ENCODE assay signal across 24 mouse cellular contexts in the genomic region with DNA sequence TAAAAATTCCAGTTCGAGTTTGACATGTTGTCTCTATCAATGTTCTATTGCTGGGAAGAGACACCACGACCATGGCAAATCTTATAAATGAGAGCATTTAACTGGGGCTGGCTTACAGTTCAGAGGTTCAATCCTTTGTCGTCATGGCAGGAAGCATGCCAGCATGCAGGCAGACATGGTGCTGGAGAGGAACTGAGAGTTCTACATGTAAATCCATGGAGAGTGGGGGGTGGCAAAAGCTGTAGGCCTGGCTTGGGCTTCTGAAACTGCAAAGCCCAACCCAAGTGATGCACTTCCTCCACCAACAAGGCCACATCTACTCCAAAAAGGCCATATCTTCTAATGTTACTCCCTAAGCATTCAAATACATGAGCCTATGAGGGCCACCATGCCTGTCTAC. TPM values are rescaled to one million over a fixed set of nuclear protein-coding genes. Genes with fewer than 3 reads are reported as not detected.
DNase-seq lines count a peak whose midpoint lies in the region; ATAC-seq and TF ChIP-seq lines count a peak whose summit lies in the region.
"Had no signal": no experiment of that assay in that cellular context is flagged by ENCODE, and none has a peak within 500 bp of the region (broad histone marks: within the 10 kb centered on the region; RNA-seq: fewer than 3 reads in every experiment).

No protein-coding gene starts in this region.

- no peak for TF ChIP-seq POLR2A in CH12.LX (IDR thresholded peaks at IDR 0.05; ENCODE audit: low read depth, low read length)

- H3K4me3 ChIP-seq in CH12.LX (replicated peaks in 1 of 3; ENCODE audit: low read depth in 2 of 3, low read length in 2 of 3, poor library complexity in 1 of 3), result no peak overlapping the region
- no peak overlapping the region for H3K4me3 ChIP-seq in forebrain, embryonic 14.5 days (ENCODE audit: low read depth, low read length)
- H3K4me3 ChIP-seq in forebrain, embryonic 10.5 days, result no peak overlapping the region

- no peaks in the 10 kb centered on the region for H3K79me2 ChIP-seq in CH12.LX (replicated peaks; ENCODE audit: control insufficient read depth, extremely low read depth, insufficient read depth, poor library complexity, severe bottlenecking)

- dilution Hi-C loops in CH12.LX (cut with MboI; ENCODE audit: extremely low pct_ligation_motif_present, extremely low pct_unique_long_range_greater_than_20kb, low sequenced_read_pairs), result no loop called here

- ATAC-seq in forebrain, embryonic 14.5 days, result no peak
- ATAC-seq: activated CD4-positive, CD25-positive, alpha-beta regulatory T cell, adult 4 months; CD4-positive, CD25-positive, alpha-beta regulatory T cell, adult 4 months; Patski had no signal

- TF ChIP-seq EP300 in CH12.LX (IDR thresholded peaks at IDR 0.05; ENCODE audit: low read length), result peak; percentile 75

- no peak for TF ChIP-seq CTCF in CH12.LX (conservative IDR thresholded peaks at IDR 0.05 in 1 of 2, IDR thresholded peaks at IDR 0.05 in 1 of 2; ENCODE audit: low read depth in 2 of 2, low read length in 2 of 2)

- no peak overlapping the region for H3K9ac ChIP-seq in CH12.LX (ENCODE audit: insufficient read depth, low read depth)
- no peak overlapping the region for H3K9ac ChIP-seq in forebrain, embryonic 14.5 days (ENCODE audit: low read length)

- H3K4me2 ChIP-seq in CH12.LX (ENCODE audit: insufficient read depth, low read depth, poor library complexity, severe bottlenecking), result no peak overlapping the region
- H3K4me2 ChIP-seq in forebrain, embryonic 14.5 days (ENCODE audit: low read length), result no peak overlapping the region

- in situ Hi-C loops in CH12.LX (cut with MboI; ENCODE audit: low pct_ligation_motif_present, low pct_unique_long_range_greater_than_20kb, low sequenced_read_pairs), result no loop called here

- H3K27ac ChIP-seq in CH12.LX (ENCODE audit: insufficient read depth, low read depth), result peak overlapping the region; percentile 49; the same call in 1 of the 2 replicates
- no peak overlapping the region for H3K27ac ChIP-seq in forebrain, embryonic 14.5 days (ENCODE audit: low read depth, low read length)
- H3K27ac ChIP-seq in forebrain, embryonic 10.5 days, result no peak overlapping the region

- H3K4me1 ChIP-seq in CH12.LX (ENCODE audit: control insufficient read depth in 1 of 2, insufficient read depth in 2 of 2), result peaks cover 3 to 6% of the 10 kb centered on the region in 2 experiments
- H3K4me1 ChIP-seq in forebrain, embryonic 14.5 days (ENCODE audit: control insufficient read depth, insufficient read depth, low read length), result no peaks in the 10 kb centered on the region
- H3K4me1 ChIP-seq in forebrain, embryonic 10.5 days, result no peaks in the 10 kb centered on the region

- peaks cover 12% of the 10 kb centered on the region for H3K9me3 ChIP-seq in CH12.LX (replicated peaks; ENCODE audit: low read length)
- H3K9me3 ChIP-seq in forebrain, embryonic 14.5 days (replicated peaks; ENCODE audit: control insufficient read depth, low read length), result no peaks in the 10 kb centered on the region
- no peaks in the 10 kb centered on the region for H3K9me3 ChIP-seq in forebrain, embryonic 10.5 days
- H3K9me3 ChIP-seq: G1E had no signal

- H3K27me3 ChIP-seq in CH12.LX (replicated peaks), result no peaks in the 10 kb centered on the region
- H3K27me3 ChIP-seq in forebrain, embryonic 14.5 days (replicated peaks; ENCODE audit: control insufficient read depth, insufficient read depth, low read length), result no peaks in the 10 kb centered on the region
- H3K27me3 ChIP-seq in forebrain, embryonic 10.5 days (ENCODE audit: poor library complexity, severe bottlenecking), result no peaks in the 10 kb centered on the region
- H3K27me3 ChIP-seq: Patski had no signal

- DNase-seq in heart, adult 11 months, result peak; percentile 42
- no peak for DNase-seq in heart, adult 18-20 months
- peak; percentile 37 for DNase-seq in A20 (ENCODE audit: low read depth, low spot score)
- peak; percentile 78 for DNase-seq in CH12.LX (ENCODE audit: extremely low read depth)
- no peak for DNase-seq in forebrain, embryonic 14.5 days (ENCODE audit: low spot score)
- DNase-seq in forebrain, embryonic 10.5 days (ENCODE audit: extremely low spot score, low spot score), result no peak
- DNase-seq: adrenal gland, adult 2 months; adrenal gland, adult 8-10 months; adrenal gland, postnatal 10 days; adrenal gland, postnatal 14 days; adrenal gland, postnatal 25 days; adrenal gland, postnatal 36 days; B cell, adult 2 months; cerebellum, adult 11 months; cerebellum, adult 11-12 months; cerebellum, adult 18-20 months; cerebellum, adult 2 months; cerebellum, adult 8-10 months had no signal

- WGBS in forebrain, embryonic 14.5 days, result 87% methylated on average over 3 of the region's 3 CpGs
- WGBS in forebrain, embryonic 10.5 days, result 85% methylated on average over 3 of the region's 3 CpGs

- no peak for TF ChIP-seq RAD21 in CH12.LX (IDR thresholded peaks at IDR 0.05; ENCODE audit: low read depth, low read length)

- H3K36me3 ChIP-seq in CH12.LX (replicated peaks in 1 of 2; ENCODE audit: control insufficient read depth in 1 of 2, insufficient read depth in 1 of 2, low read length in 1 of 2), result no peaks in the 10 kb centered on the region
- H3K36me3 ChIP-seq in forebrain, embryonic 14.5 days (ENCODE audit: control insufficient read depth, insufficient read depth, low read length), result no peaks in the 10 kb centered on the region
- H3K36me3 ChIP-seq in forebrain, embryonic 10.5 days (replicated peaks), result no peaks in the 10 kb centered on the region
- H3K36me3 ChIP-seq: G1E had no signal

TF ChIP-seq in CH12.LX, 34 proteins besides CTCF, POLR2A, EP300 and RAD21 (continues in another document):
- TF ChIP-seq CHD2 (IDR thresholded peaks at IDR 0.05; ENCODE audit: low read length) (peak; percentile 46; the same call in 1 of the 2 replicates), UBTF (IDR thresholded peaks at IDR 0.05; ENCODE audit: low read depth, low read length) (no peak), SIN3A (IDR thresholded peaks at IDR 0.05; ENCODE audit: low read length) (no peak), RCOR1 (conservative IDR thresholded peaks at IDR 0.05; ENCODE audit: low read depth, low read length) (no peak), ELF1 (IDR thresholded peaks at IDR 0.05; ENCODE audit: low read depth, low read length) (peak; percentile 25; the same call in 1 of the 2 replicates), ZKSCAN1 (IDR thresholded peaks at IDR 0.05; ENCODE audit: borderline replicate concordance, low read depth, low read length) (no peak), USF2 (conservative IDR thresholded peaks at IDR 0.05; ENCODE audit: low read depth, low read length) (no peak), MYC (IDR thresholded peaks at IDR 0.05; ENCODE audit: low read depth, low read length) (no peak), SMC3 (IDR thresholded peaks at IDR 0.05; ENCODE audit: low read depth, low read length) (no peak), KAT2A (IDR thresholded peaks at IDR 0.05; ENCODE audit: insufficient replicate concordance, low read length) (no peak), CHD1 (IDR thresholded peaks at IDR 0.05; ENCODE audit: low read depth, low read length) (no peak), ETS1 (conservative IDR thresholded peaks at IDR 0.05; ENCODE audit: low read depth, low read length) (no peak), MEF2A (IDR thresholded peaks at IDR 0.05; ENCODE audit: borderline replicate concordance, low read depth, low read length) (0 out of 2 replicates have a peak, but pooled peaks have one; percentile 16), BHLHE40 (IDR thresholded peaks at IDR 0.05; ENCODE audit: low read depth, low read length) (peak; percentile 53), MAFK (IDR thresholded peaks at IDR 0.05; ENCODE audit: insufficient replicate concordance, low read length) (no peak), ZNF384 (IDR thresholded peaks at IDR 0.05; ENCODE audit: low read depth, low read length) (no peak), JUN (IDR thresholded peaks at IDR 0.05; ENCODE audit: insufficient read depth, low read depth, low read length) (no peak; the same call in 1 of the 2 replicates), E2F4 (IDR thresholded peaks at IDR 0.05; ENCODE audit: insufficient replicate concordance, low read depth, low read length) (no peak), PAX5 (IDR thresholded peaks at IDR 0.05; ENCODE audit: low read length) (no peak), TBP (conservative IDR thresholded peaks at IDR 0.05; ENCODE audit: low read depth, low read length) (no peak), GABPA (IDR thresholded peaks at IDR 0.05; ENCODE audit: insufficient replicate concordance, low read depth, low read length) (no peak), TCF12 (IDR thresholded peaks at IDR 0.05; ENCODE audit: low read depth, low read length) (no peak), NRF1 (IDR thresholded peaks at IDR 0.05; ENCODE audit: low read depth, low read length) (no peak), IRF4 (IDR thresholded peaks at IDR 0.05; ENCODE audit: low read depth, low read length) (peak; percentile 89), MAZ (IDR thresholded peaks at IDR 0.05; ENCODE audit: low read depth, low read length) (no peak), MXI1 (IDR thresholded peaks at IDR 0.05; ENCODE audit: low read depth, low read length) (no peak), JUND (conservative IDR thresholded peaks at IDR 0.05; ENCODE audit: low read depth, low read length) (no peak), USF1 (IDR thresholded peaks at IDR 0.05; ENCODE audit: low read depth, low read length) (no peak), ZMIZ1 (IDR thresholded peaks at IDR 0.05; ENCODE audit: low read depth, low read length) (no peak), POLR2AphosphoS2 (IDR thresholded peaks at IDR 0.05; ENCODE audit: low read depth, low read length) (no peak), ZC3H11A (IDR thresholded peaks at IDR 0.05; ENCODE audit: low read depth, low read length) (no peak)

RNA-seq across cellular contexts. Expression of gene Mtch2, which starts 26.1 kb away (rescaled TPM):
- 100 to 1,000 TPM; 203 to 215 TPM for total RNA-seq in heart, adult 18-20 months (2021)
- 70.0 and 82.8 TPM in 2 replicates for total RNA-seq in CH12.LX (2012; rRNA removed)
- total RNA-seq in CH12.LX (2014; rRNA removed), result 158 and 173 TPM in 2 replicates
- polyA plus RNA-seq in CH12.LX (2012; ENCODE audit: insufficient read length, low read depth), result 162 and 209 TPM in 2 replicates
- polyA plus RNA-seq in forebrain, embryonic 14.5 days (2014; fragmentation: Nextera tagmentation; extraction: Ambion mirVana), result 318 and 353 TPM in 2 replicates
- polyA plus RNA-seq in forebrain, embryonic 10.5 days (2016; fragmentation: Nextera tagmentation; extraction: Ambion mirVana), result 245 and 249 TPM in 2 replicates

RNA-seq across cellular contexts. Expression of gene Agbl2, which starts 38.4 kb away (rescaled TPM):
- 1 to 10 TPM; 1.1 to 1.4 TPM for total RNA-seq in heart, adult 18-20 months (2021)
- total RNA-seq in CH12.LX (2012; rRNA removed) (not detected in 2 replicates), CH12.LX (2014; rRNA removed) (not detected in 2 replicates)
- not detected in 2 replicates for polyA plus RNA-seq in CH12.LX (2012; ENCODE audit: insufficient read length, low read depth)
- 0.89 and 1.2 TPM in 2 replicates for polyA plus RNA-seq in forebrain, embryonic 14.5 days (2014; fragmentation: Nextera tagmentation; extraction: Ambion mirVana)
- polyA plus RNA-seq in forebrain, embryonic 10.5 days (2016; fragmentation: Nextera tagmentation; extraction: Ambion mirVana), result 0.58 and 0.70 TPM in 2 replicates
- total RNA-seq: MEL had no signal
- polyA plus RNA-seq: activated CD4-positive, CD25-positive, alpha-beta regulatory T cell, adult 4 months; C2C12; CD4-positive, CD25-positive, alpha-beta regulatory T cell, adult 4 months; G1E; Patski had no signal

Comparison
In these comparisons a context has a peak if more than half of its experiments do, and no peak if none do; other contexts are left out.
1. DNase-seq: peak in heart, adult 11 months (single experiment), A20 (single experiment) and CH12.LX (single experiment); none in heart, adult 18-20 months (0 of 2), forebrain, embryonic 14.5 days (single experiment) and forebrain, embryonic 10.5 days (single experiment).